In the genomic region with DNA sequence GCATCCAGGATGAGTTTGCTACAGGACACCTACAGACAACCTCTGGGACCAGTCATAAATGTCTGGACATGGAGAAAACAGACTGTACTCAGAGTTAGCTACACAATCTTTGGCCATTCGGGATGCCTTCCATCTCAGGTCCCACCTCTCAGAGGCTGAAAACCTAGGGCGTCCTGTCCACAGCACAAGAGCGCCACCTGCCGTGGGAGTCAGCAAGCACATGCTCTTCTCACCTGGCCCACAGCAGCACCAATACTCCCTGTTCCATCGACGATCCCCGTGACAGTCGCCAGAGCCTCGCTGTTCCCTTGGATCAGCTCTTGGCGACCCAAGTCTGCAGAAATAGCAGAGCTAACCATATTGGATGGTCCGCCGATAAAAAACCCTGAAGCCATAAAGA, we compare ENCODE assay signal across 8 mouse cellular contexts. TPM values are rescaled to one million over a fixed set of nuclear protein-coding genes. Genes with fewer than 3 reads are reported as not detected.
DNase-seq lines count a peak whose midpoint lies in the region; ATAC-seq and TF ChIP-seq lines count a peak whose summit lies in the region.

No protein-coding gene starts in this region.

- H3K9me3 ChIP-seq in heart, embryonic 10.5 days = no peaks in the 10 kb centered on the region
- H3K9me3 ChIP-seq in kidney, embryonic 15.5 days (replicated peaks) = no peaks in the 10 kb centered on the region
- no peaks in the 10 kb centered on the region for H3K9me3 ChIP-seq in limb, embryonic 14.5 days (ENCODE audit: control insufficient read depth, low read length)

- no peak overlapping the region for H3K4me3 ChIP-seq in bone marrow, adult 2 months (replicated peaks; ENCODE audit: control insufficient read depth, low read depth, low read length)
- no peak overlapping the region for H3K4me3 ChIP-seq in embryonic fibroblast, embryonic 13.5 days (ENCODE audit: insufficient read depth, low read length)
- no peak overlapping the region for H3K4me3 ChIP-seq in heart, embryonic 10.5 days
- H3K4me3 ChIP-seq in kidney, embryonic 15.5 days (replicated peaks) = no peak overlapping the region
- H3K4me3 ChIP-seq in limb, embryonic 14.5 days (replicated peaks; ENCODE audit: low read length) = no peak overlapping the region

- WGBS in bone marrow, adult 2 months = 14% methylated on average over 12 of the region's 12 CpGs
- WGBS in heart, embryonic 10.5 days = 25% methylated on average over 12 of the region's 12 CpGs
- WGBS in kidney, embryonic 15.5 days = 21% methylated on average over 12 of the region's 12 CpGs
- WGBS in limb, embryonic 14.5 days = 22% methylated on average over 12 of the region's 12 CpGs

- peak; percentile 100 for TF ChIP-seq CTCF in bone marrow, adult 2 months (IDR thresholded peaks at IDR 0.05; ENCODE audit: control insufficient read depth, insufficient read depth, low read length)
- peak; percentile 100 for TF ChIP-seq CTCF in embryonic fibroblast, embryonic 13.5 days (IDR thresholded peaks at IDR 0.05; ENCODE audit: borderline replicate concordance, insufficient read depth, low read length)

- no peak overlapping the region for H3K9ac ChIP-seq in kidney, embryonic 15.5 days
- H3K9ac ChIP-seq in limb, embryonic 14.5 days (ENCODE audit: low read depth, low read length, severe bottlenecking) = no peak overlapping the region

- H3K4me2 ChIP-seq in kidney, embryonic 15.5 days = no peak overlapping the region
- H3K4me2 ChIP-seq in limb, embryonic 14.5 days (replicated peaks; ENCODE audit: low read depth, low read length, severe bottlenecking) = no peak overlapping the region

- H3K27me3 ChIP-seq in heart, embryonic 10.5 days (ENCODE audit: insufficient read depth, poor library complexity, severe bottlenecking) = no peaks in the 10 kb centered on the region
- no peaks in the 10 kb centered on the region for H3K27me3 ChIP-seq in kidney, embryonic 15.5 days
- H3K27me3 ChIP-seq in limb, embryonic 14.5 days (ENCODE audit: control insufficient read depth, insufficient read depth, low read length) = no peaks in the 10 kb centered on the region

- no peaks in the 10 kb centered on the region; the same call in 1 of the 2 replicates for H3K4me1 ChIP-seq in bone marrow, adult 2 months (ENCODE audit: control insufficient read depth, insufficient read depth, low read length)
- H3K4me1 ChIP-seq in embryonic fibroblast, embryonic 13.5 days (ENCODE audit: control insufficient read depth, insufficient read depth, low read length) = no peaks in the 10 kb centered on the region
- peaks cover 12% of the 10 kb centered on the region for H3K4me1 ChIP-seq in heart, embryonic 10.5 days
- H3K4me1 ChIP-seq in kidney, embryonic 15.5 days = 0 out of 2 replicates have a peak, but pooled peaks cover 6% of the 10 kb centered on the region
- H3K4me1 ChIP-seq in limb, embryonic 14.5 days (ENCODE audit: control insufficient read depth, insufficient read depth, low read length) = peaks cover 7% of the 10 kb centered on the region; the same call in 1 of the 2 replicates

- 0 out of 2 replicates have a peak, but pooled peaks have one; percentile 43 for ATAC-seq in kidney, embryonic 15.5 days (replicated peaks; ENCODE audit: low FRiP score)
- peak; percentile 65; the same call in 1 of the 2 replicates for ATAC-seq in limb, embryonic 14.5 days (ENCODE audit: low FRiP score, low read depth)

- no peak for TF ChIP-seq POLR2A in bone marrow, adult 2 months (IDR thresholded peaks at IDR 0.05; ENCODE audit: borderline replicate concordance, control insufficient read depth, low read depth, low read length)
- no peak for TF ChIP-seq POLR2A in embryonic fibroblast, embryonic 13.5 days (IDR thresholded peaks at IDR 0.05; ENCODE audit: low read depth, low read length)
- TF ChIP-seq POLR2A in limb, embryonic 14.5 days (IDR thresholded peaks at IDR 0.05; ENCODE audit: borderline replicate concordance, extremely low read depth, insufficient read depth, insufficient read length) = no peak

- DNase-seq in B cell, adult 2 months = peak; percentile 92 to 93
- DNase-seq in heart, embryonic 10.5 days (ENCODE audit: low spot score) = peak; percentile 90
- peak; percentile 63 for DNase-seq in limb, embryonic 14.5 days (ENCODE audit: low spot score)
- DNase-seq in naive thymus-derived CD4-positive, alpha-beta T cell, adult 2 months (ENCODE audit: low read depth) = peak; percentile 91
- peak; percentile 76 to 92 for DNase-seq in spleen, postnatal 4 days (ENCODE audit: low spot score in 2 of 2)

- peaks cover 70% of the 10 kb centered on the region for H3K36me3 ChIP-seq in heart, embryonic 10.5 days
- H3K36me3 ChIP-seq in kidney, embryonic 15.5 days = peaks cover 66% of the 10 kb centered on the region
- H3K36me3 ChIP-seq in limb, embryonic 14.5 days (ENCODE audit: control insufficient read depth, insufficient read depth, low read length) = peaks cover 66% of the 10 kb centered on the region

- H3K27ac ChIP-seq in bone marrow, adult 2 months (ENCODE audit: control insufficient read depth, insufficient read depth, low read depth, low read length, poor library complexity) = no peak overlapping the region
- H3K27ac ChIP-seq in embryonic fibroblast, embryonic 13.5 days (ENCODE audit: insufficient read depth, low read length) = no peak overlapping the region
- no peak overlapping the region for H3K27ac ChIP-seq in heart, embryonic 10.5 days
- H3K27ac ChIP-seq in kidney, embryonic 15.5 days = no peak overlapping the region
- no peak overlapping the region for H3K27ac ChIP-seq in limb, embryonic 14.5 days (replicated peaks; ENCODE audit: low read depth, low read length)

RNA-seq across cellular contexts. Expression of a gene that starts 33.5 kb away (rescaled TPM):
- polyA plus RNA-seq in bone marrow, adult 2 months (2011; ENCODE audit: insufficient read depth, insufficient read length, low replicate concordance, missing spikeins) = 9.4 and 13.6 TPM in 2 replicates
- 55.8 and 71.5 TPM in 2 replicates for polyA plus RNA-seq in embryonic fibroblast, embryonic 13.5 days (2011; ENCODE audit: insufficient read length, low read depth, missing spikeins)
- 39.9 and 41.7 TPM in 2 replicates for polyA plus RNA-seq in heart, embryonic 10.5 days (2016; fragmentation: Nextera tagmentation; extraction: Ambion mirVana)
- 52.5 and 53.9 TPM in 2 replicates for polyA plus RNA-seq in kidney, embryonic 15.5 days (2015; fragmentation: Nextera tagmentation; extraction: Ambion mirVana)
- 42.8 and 43.9 TPM in 2 replicates for polyA plus RNA-seq in limb, embryonic 14.5 days (2012; rRNA removed)
- 62.6 and 71.2 TPM in 2 replicates for polyA plus RNA-seq in limb, embryonic 14.5 days (2014; fragmentation: Nextera tagmentation; extraction: Ambion mirVana)

RNA-seq across cellular contexts. Expression of a gene that starts 37.0 kb away (rescaled TPM):
- 2.3 and 2.9 TPM in 2 replicates for polyA plus RNA-seq in bone marrow, adult 2 months (2011; ENCODE audit: insufficient read depth, insufficient read length, low replicate concordance, missing spikeins)
- 0.33 TPM in 1 of 2 replicates, not detected in the other for polyA plus RNA-seq in embryonic fibroblast, embryonic 13.5 days (2011; ENCODE audit: insufficient read length, low read depth, missing spikeins)
- polyA plus RNA-seq in heart, embryonic 10.5 days (2016; fragmentation: Nextera tagmentation; extraction: Ambion mirVana) = 0.53 and 0.54 TPM in 2 replicates
- 1.7 and 2.3 TPM in 2 replicates for polyA plus RNA-seq in kidney, embryonic 15.5 days (2015; fragmentation: Nextera tagmentation; extraction: Ambion mirVana)
- polyA plus RNA-seq in limb, embryonic 14.5 days (2012; rRNA removed) = 0.33 and 0.52 TPM in 2 replicates
- 0.75 and 1.3 TPM in 2 replicates for polyA plus RNA-seq in limb, embryonic 14.5 days (2014; fragmentation: Nextera tagmentation; extraction: Ambion mirVana)
